Mouse (Mus musculus) lung, postnatal 0 days (tissue): Measurements from ENCODE around the gene Pck1.

ENCODE experiments used
- CTCF ChIP-seq: IDR thresholded peaks from 2 replicates; pipeline ENCODE4 v1.5.1; 2016; ENCODE audit warnings: antibody characterized with exemption, mild to moderate bottlenecking
- EP300 ChIP-seq: IDR thresholded peaks from 2 replicates; pipeline ENCODE4 v1.6.1; 2016; ENCODE audit warnings: antibody characterized with exemption, mild to moderate bottlenecking, control low read depth

GRCm38 (mm10) chr2:173153266-173153665 is 418 bp downstream of the Pck1 start:
- TF ChIP-seq EP300 = no peak
- TF ChIP-seq CTCF = no peak
